Mouse (Mus musculus) liver, postnatal 0 days (tissue): Measurements from ENCODE around the gene Tmem86b.
A peak's percentile ranks its signal among the peaks of the same experiment; 100 is the strongest.

Experiments used
- CTCF ChIP-seq: sonication (generic); IDR thresholded peaks from 2 replicates; pipeline ENCODE4 v1.5.1; 2016; ENCODE audit warnings: antibody characterized with exemption, low read depth
- EP300 ChIP-seq: IDR thresholded peaks from 2 replicates; pipeline ENCODE4 v1.6.1; 2016; ENCODE audit warnings: antibody characterized with exemption, low read depth, mild to moderate bottlenecking

DNA sequence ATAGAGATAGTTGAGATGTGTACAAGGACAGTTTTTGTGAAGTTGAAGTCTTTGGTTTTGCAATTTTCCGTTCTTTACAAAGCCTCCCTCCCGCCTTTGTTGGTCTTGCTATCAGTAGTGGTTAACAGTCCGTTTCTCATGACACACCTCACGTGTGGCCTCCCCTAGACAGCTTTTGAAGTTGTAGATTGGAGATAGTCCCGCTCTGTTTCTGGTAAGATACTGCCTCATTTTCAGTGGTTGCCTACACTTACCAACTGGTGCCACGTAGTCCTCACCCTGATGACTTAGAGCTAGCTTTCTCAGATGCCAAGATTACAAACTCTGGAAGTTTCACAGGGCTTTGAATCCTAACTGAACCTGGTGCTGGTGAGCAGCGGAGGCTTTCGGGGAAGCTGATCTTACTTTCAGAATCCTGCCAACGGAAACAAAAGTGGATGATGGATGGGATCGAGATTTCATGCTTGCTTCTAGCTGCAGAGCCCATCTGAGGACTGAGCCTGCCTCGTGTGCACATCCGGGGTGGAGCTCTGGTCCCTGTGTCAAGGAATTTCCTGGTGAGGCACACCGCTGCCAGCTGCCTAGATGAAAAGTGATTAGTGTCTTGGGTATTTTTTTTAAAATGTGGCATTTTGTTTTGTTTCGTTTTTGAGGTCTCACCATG lies 17.4 kb downstream of the Tmem86b start:
- TF ChIP-seq CTCF (no peak), EP300 (peak; percentile 66; the same call in 1 of the 2 replicates)
